Mouse (Mus musculus) spleen, postnatal 4 days (tissue): Measurements from ENCODE around the gene Kif5c.

Source experiments
- DNase-seq, 2 experiments: peaks; one replicate each; pipeline ENCODE4 v3.0.0; 2022; ENCODE audit warnings: low spot score in 2 of 2

Kif5c gene

DNA sequence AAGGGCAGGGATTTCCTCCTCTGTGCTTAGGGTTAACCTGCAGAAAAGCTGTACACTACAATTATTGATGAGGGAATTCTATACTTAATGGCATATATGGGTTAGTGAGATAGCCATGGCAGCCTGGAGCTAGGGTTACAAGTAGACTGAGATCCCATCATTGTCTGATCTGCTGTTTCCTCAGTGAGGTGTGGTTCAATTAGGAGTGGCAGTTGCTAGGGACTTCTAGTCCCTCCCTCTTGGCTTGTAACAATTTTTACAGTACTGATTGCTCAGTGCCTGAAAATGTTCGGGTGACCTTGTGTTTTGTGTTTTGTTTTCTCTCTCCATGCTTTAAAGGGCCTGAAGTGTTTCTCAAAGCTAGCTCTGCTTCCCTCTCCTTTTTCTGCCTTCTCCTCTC is 2.1 kb downstream of the Kif5c start:
- no peak for DNase-seq

DNA sequence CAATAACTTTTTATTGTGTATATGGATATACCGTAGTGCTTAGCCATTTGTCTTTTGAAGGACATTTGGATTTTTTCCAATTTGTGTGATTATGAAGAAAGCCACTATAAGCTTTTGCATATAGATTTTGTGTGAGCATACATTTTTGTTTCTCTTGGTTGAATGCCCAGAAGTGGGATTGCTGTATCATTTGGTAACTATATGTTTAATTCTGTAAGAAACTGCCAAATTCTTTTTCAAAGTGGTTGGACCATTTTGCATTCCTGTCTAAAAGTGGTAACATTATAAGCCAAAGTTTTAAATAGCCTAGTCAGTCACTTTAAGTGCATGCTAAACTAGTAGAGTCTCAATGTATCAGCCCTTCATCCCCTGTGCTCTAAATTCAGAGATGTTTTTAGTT is 6.5 kb downstream of the Kif5c start:
- DNase-seq: no peak

DNA sequence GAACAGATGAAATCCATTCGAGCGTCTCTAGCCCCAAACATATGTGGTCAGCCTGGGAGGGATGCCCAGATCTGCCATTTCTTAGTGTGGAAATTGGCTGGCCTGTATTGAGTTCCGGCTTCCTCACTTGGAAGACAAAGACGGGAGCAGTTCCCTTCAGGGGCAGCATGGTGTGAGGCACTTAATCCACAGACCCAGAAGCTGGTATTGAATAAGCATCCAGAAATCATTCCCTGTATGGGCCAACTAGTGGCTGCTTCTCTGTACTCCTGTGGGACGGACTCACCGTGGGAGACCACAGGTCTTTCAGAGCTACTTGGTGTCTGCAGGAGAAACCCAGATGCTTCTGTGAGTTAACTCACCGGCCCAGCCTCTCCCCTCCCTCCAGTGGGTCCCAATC is 8.5 kb downstream of the Kif5c start:
- DNase-seq: no peak

DNA sequence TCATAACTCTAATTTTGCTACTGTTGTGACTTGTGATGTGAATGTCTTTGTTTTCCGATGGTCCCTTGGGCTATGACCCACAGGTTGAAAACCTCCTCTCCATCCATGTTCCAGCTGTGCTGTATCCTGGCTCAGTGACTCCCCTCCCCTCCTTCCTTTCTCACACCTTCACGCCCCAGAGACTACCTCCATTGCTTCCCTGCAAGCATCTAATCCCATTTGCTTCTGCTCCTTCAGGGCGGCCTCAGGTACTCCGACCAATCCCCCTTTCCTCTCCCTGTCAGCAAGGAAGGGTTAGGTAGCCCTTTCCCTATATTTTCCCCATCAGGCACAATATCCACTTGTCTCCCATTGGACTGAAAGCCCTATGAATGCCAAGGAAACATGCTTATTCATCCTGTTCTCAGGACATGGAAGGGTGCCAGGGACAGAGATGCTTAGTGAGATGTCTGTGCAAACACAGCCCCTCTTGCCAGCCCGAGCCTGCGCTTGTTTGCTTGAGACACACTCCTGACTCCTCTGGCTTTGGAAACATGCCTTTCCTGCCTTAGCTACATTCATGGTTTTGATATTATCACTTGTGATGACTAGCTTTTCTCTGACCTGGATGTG is 9.1 kb downstream of the Kif5c start:
- DNase-seq: no peak

DNA sequence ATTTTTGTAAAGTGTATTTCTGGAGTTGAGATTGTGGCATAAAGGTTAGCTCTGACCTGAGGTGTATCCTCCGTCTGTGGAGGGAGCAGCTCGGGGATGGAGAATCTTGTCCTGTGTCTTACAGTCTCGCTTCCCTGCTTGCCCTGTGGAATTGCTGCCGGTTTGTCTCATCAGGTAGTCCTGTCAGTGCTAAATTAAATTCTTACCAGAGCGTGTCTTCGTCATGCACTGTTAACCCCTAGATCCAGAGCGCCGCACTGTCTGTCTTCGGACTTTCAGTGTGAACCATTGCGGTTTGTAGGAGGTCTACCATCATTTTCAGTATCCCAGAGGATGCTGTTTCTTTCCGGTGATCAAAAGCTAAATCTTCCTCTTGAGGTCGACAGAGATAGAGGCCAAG is 10.1 kb downstream of the Kif5c start:
- DNase-seq: no peak

DNA sequence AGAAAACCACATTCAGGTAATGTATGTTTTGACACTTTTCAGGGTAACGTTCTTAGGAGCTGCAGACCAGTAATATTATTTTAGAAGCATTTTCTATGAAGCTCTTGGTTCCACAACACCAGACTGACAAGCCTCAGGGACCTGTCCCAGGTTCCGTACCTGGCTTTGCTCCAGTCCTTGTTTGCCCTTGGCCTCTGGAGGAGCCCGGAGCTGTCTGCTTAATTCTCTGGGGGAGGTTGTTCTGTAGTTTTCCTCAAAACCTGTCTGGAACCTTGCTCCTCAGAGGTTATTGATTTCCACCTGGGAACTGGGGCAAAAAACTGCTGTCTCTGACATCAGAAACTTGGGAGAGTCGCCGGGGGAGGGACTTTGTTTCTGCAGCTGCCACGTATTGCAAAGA is 11.5 kb downstream of the Kif5c start:
- no peak for DNase-seq

DNA sequence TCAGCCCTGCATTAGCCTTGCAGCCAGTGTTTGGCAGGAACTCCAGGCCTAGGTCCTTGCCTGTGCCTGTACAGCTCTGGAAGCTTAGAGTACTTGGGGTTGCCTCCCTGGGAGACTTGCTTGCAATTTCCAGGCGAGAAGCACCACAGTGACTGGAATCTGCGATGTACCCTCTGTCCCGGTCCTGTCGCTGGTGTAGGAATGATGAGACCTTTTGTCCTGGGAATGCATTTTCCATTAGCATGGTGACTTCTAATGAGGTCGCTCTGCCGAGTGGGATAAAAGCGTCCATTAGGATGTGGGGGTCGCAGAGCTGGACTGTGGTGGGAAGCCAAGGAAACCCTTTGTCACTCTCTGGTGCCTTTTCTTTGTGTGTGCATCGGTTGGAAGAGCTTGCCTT is 14.1 kb downstream of the Kif5c start:
- no peak for DNase-seq

DNA sequence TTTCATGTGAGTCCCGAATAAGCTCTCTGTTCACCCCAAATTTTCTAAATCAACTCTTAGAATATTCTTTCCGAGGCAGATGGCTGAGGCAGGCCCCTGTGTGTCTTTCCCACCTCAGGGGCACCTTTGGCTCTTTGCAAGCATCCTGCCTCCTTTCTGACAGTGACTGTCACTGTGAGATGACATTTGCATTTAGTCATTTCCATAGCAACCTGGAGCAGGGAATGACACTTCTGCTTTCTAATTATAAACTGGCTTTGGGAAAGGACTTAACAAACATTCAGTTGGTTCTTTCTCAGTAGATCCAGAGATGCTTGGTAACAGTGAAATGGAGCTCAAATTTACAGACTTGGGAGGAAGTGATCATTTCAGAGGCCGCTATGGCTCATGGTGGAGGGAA is 23.7 kb downstream of the Kif5c start:
- DNase-seq: no peak

DNA sequence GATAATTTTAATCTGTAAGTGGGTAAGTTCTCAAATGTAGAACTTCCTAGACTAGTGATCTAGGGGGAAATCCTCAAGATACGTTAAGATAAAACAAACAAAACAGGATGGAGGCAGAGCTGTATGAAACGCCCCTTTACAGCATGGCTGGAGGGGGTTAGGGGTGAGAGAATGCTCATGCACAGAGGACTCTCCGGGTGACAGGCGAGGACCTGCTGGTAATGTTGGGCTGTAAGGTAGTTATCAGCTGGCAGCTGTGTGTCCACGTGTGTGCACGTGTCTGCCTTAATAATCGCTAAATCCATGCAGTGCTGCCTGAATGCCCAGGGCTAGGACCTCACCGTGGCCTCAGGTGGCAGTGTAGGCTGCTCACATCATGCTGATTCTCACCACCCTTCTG is 24.7 kb downstream of the Kif5c start:
- DNase-seq: no peak

DNA sequence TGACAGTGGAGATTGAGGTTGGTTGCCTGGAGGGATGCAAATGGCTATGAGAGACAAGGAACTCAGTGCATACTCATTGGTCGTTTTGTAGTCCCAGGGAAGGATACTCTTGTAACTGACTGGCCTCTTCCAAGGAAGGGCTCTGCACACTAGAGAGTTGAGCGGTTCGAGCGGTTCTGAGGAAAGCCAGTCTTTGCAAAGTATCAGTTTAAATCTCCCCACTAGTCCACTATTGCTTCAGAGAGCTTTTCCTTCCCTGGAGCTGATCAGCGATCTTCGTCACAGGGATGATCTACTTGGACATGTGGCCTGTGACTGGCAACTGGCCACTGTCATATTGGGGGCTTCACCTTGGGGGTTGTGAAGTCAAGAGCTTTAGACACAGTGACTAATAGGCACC is 28.5 kb downstream of the Kif5c start:
- DNase-seq: no peak

DNA sequence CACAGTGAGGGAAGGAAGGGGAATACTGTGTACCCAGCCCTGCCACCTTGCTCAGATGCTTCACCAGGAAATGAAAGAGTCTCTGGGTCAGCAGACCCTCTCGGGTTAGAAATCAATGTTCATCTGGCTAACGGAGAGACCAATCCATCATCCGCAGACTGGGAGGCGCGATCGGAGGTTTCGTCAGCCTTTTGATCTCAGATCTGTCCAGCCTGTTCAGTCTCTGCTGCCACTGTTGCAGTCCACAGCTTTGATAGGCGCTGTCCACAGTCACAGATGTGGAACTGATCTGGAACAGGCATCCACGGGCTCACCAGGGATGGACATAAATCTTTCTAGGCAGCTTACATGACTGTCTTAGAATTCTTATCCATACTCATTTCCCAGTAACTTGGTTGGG is 29.2 kb downstream of the Kif5c start:
- no peak for DNase-seq

DNA sequence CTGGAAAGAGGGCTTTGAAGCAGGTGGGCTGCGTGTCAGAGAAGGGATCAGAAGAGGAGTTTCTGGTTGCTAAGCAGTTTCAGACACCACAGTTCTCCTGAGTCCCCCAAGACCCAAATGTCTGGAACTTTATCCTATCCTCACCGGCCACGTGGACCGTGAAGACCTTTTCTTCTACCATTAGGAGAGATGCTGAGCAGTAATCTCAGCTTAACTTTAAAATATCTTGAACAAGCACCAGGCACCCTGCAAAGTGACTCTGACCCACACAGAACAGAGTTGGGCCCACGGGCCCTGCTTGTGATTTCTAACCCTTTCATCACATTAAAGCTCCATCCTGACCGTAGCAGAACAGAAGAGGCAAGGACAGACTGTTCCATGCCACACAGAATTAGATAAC is 29.7 kb downstream of the Kif5c start:
- no peak for DNase-seq

DNA sequence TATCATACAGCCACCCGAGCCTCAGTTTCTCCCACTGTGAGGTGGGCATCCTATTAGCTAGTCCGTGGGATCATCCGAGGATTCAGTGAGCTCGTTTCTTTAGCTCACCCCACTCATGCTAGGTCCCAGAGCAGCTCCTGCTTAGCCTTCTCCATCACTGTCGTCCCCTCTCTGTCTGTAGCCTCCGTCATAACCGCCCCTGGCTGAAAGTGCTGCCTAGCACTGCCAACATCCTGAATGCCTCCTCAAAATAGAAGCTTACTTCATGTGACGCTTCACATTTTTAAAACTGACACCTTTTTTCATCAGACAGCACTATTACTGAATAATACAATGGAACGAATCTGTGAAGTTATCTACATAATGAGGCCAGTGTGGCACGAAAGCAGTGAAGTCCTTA is 30.1 kb downstream of the Kif5c start:
- DNase-seq: no peak

DNA sequence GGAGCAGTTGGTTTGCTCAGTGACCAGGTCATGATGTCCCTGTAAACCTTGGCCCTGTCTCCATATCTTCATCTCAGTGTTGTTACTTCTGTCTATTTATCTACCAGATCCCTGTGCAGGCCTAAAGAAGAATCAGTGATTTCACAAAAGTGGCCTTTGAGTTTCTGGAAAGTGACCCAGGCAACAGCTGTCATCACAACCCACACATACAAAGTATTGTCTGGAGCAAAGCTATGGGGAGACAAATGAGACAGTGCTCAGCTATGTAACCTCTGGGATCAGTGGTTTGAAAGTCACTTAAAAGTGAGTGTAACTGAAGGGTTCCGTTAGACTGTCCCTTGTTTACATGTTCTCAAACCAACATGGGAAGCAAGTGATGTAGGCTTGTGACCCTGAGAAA is 32.6 kb downstream of the Kif5c start:
- no peak for DNase-seq

DNA sequence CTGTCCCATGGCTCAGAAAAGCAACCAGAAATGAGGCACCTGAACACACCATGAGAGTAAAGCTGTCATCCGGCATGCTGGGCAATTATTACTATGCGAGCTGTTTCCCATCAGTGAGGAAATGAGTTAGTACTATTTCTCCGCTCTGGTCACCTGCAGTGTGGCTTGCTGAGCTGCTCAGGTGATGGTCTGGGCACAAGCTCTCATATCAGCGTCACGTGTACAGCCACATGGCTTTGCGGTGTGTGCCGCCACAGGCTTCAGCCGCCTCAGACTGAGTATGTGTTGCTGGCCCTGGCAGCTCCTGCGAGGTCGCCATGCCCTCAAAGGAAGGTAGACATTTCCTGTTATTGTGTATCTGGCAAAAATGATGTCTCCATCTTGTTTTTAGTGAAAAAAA is 35.5 kb downstream of the Kif5c start:
- no peak for DNase-seq

DNA sequence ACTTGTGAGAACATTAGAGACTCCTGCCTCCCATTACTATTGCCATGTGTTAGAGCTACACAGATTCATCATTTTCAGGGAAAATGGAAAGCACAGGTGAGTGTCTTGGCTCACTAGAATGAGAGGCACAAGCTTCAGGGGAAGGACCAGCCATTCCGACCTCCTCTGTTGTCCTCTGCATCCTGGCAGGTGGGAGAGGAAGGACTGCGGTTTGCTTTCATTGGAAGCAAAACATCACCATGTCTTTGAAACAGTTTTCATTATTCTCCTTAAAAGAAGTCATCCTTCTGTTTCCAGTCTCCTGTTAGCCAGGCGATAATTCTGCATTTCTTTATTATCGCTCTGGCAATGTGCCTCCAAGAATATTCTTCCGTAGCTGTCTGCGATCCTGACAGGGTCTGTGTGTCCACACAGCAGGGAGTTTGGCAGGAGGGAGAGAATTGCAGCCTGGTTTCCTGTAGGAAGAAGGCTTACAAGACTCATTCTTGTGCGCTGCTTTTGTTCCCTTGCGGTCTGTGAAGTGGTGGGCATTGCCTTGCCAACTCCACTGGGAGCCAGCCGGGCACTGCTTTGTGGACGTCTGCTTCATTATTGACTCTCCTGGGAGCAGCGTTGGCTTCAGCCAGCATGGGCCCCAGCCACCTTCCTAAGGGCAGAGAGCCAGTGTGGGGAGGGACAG is 36.2 kb downstream of the Kif5c start:
- DNase-seq: no peak

DNA sequence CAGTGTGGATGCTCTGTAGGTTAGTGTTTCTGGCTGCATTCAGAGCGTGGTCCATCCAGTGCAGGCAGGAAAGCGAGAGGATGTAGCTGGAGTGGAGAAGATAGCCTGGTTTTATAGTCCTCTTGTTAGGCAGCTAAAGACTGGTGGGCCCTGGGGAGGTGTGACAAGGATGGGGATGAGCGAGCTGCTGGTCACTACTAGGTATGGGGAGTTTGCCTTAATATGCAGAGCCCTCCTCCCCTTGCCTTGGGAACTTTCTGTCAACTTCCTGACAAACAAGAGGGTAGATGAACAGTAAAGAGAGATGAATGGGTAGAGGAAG is 36.7 kb downstream of the Kif5c start:
- DNase-seq: no peak

DNA sequence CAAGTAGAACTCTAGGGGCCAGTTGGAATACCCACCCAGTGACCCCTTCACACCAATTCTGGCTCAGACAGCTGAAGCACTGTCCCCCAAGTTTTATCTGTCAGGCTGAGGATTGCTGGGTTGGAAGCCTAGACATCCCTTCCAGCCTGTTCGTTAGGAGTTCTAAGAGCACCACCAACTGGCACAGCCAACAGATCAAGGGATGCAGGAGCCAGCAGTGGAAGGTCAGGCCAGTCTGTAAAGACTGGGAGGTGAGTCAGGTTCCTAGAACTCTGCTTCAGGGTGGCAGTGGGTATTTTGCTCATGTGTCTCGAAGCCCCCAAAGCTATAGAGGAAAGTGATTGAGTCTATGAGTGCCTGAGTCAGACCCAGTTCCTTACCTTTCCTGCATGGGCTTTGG is 37.9 kb downstream of the Kif5c start:
- no peak for DNase-seq

DNA sequence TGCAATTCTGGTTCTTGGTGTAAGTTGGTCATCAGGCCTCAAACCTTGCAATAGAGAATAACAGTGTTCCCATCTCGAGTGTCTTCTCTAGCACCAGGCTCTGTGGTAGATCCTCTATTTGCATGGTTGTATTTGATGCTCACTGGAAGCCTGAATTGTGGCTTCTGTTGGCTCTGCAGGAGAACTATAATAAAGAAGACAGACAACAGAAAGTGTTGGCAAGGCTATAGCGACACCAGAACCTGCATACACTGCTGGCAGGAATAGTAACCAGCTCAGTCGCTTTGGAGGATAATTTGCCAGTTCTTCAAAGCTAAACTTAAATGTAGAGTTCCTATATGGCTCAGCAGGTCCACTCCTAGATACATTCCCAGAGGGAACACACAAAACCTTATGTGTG is 38.6 kb downstream of the Kif5c start:
- no peak for DNase-seq

DNA sequence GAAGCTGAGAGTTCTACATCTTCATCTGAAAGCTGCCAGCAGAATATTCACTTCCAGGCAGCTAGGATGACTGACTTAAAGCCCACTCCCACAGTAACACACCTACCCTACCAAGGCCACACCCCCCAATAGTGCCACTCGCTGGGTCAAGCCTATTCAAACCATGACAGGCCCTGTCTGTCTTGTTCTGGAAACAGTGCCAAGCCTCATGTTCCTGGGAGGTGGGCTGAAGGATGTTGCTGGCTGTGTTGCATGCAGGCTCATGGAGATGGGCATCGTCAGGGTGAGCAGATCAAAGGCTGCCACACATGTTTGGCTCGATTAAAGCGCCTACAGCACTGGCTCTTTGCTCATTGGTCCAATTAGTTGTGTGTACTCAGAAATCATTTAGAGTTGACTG is 39.9 kb downstream of the Kif5c start:
- DNase-seq: no peak

DNA sequence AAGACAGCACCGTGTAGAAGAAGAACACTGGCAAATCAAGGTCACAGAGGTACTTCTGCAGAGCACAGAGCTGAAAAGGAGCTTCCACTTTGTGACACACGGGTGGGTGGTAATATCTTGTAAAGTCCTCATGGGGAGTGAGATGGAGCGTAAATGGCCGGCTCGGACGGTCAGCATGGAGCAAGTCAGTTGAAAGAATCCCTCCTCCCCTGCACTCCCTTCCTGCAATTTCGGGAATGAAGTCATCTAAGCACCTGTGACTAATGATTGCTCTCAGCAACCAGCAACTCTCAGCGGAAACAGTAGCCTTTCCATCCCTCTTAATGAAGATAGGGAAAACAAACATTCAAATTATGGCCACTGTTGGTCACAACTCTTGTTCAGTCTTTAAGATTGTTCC is 40.9 kb downstream of the Kif5c start:
- DNase-seq: no peak

DNA sequence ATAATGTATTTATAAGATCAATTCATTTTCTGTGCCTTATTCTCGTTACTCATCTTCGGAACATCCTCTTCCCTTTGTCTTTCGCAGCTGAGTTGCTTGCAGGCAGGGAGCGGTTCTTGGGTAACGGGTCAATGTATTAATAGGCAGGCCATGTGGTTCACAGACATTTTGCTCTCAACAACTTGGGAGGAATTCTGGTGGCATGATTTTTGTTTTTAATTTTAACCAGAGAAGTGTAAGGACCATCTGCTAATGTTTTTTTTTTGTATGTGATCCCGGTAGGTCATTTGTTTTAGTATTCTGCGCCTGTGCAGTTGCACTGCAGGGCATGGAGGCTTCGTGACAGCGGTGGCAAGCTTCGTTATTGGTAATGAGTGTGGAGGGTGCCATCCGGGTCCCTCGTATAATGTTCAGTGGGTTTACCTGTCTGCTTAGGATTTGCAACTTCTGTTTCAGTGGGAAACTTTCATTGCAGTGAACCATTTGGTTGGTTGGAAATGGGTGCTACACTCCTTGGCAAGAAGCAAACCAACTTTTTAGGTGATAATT is 41.4 kb downstream of the Kif5c start:
- DNase-seq: no peak

DNA sequence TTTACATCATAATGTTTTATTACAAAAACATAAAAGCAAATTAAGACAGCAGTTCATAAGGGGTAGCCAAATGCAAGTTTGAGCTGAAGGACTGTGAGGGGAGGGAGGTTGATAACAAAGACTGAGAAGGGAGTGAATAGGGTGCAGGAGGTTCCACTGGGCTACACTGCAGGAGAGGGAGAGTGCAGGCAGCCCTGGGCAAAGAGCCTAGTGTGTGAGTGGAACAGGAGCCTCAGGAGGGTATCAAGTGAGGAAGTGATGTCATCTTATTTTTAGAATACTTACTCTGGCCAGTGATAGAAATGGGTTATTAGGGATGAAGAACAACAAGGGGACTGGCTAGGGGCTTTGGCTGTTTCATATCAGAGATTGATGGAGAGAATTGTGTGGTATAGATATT is 42.2 kb downstream of the Kif5c start:
- DNase-seq: no peak

DNA sequence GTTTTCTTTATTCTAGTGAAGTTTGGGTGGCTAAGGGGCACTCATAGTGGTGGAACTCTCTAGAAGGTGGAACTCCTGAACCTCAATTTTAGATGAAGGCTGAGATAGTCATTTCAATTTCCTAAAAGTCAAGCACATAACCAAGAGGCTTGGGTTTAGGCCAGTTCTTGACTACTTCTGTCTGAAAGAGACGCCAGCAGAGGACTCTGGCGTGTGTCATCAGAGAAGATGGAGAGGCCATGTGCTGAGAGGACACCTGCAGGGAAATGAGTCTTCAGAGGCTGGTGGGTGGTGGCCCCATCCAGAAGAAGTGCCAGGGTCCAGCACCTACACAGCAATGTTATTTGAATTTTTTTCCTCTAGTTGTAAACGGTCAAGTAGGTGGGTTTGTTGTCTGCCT is 42.8 kb downstream of the Kif5c start:
- no peak for DNase-seq
